Mouse (Mus musculus) ES-Bruce4 (cell line): ENCODE measurements around the gene Tbx5.

Source experiments
- CTCF ChIP-seq: IDR thresholded peaks from one replicate; pipeline ENCODE4 v1.8.1; 2011; ENCODE audit warnings: low read depth, low read length
- EP300 ChIP-seq: IDR thresholded peaks from 2 replicates; pipeline ENCODE4 v1.6.1; 2011; ENCODE audit warnings: low read depth, low read length; ENCODE audit not compliant: insufficient read depth
- POLR2A ChIP-seq: IDR thresholded peaks from one replicate; pipeline ENCODE4 v1.8.1; 2011; ENCODE audit warnings: low read length; ENCODE audit not compliant: insufficient read depth

- no peak for TF ChIP-seq CTCF
- TF ChIP-seq POLR2A: no peak
- no peak for TF ChIP-seq EP300
These were observed 10.9 kb downstream of the Tbx5 start for GRCm38 (mm10) chr5:119843394-119843777.
